Mouse (Mus musculus) cerebellum, postnatal 36 days (tissue): ENCODE measurements around the gene Aga.
A peak's percentile ranks its signal among the peaks of the same experiment; 100 is the strongest.
"Not testable (repeated sequence)": the region's sequence is repeated elsewhere in the genome, so short reads cannot be mapped to it uniquely, and the experiment has no call there.

ENCODE experiments used
- DNase-seq, 2 experiments: peaks; one replicate each; pipeline ENCODE4 v3.0.0; 2021 to 2022; ENCODE audit warnings: mixed read lengths in 2 of 2

The Aga gene

DNA sequence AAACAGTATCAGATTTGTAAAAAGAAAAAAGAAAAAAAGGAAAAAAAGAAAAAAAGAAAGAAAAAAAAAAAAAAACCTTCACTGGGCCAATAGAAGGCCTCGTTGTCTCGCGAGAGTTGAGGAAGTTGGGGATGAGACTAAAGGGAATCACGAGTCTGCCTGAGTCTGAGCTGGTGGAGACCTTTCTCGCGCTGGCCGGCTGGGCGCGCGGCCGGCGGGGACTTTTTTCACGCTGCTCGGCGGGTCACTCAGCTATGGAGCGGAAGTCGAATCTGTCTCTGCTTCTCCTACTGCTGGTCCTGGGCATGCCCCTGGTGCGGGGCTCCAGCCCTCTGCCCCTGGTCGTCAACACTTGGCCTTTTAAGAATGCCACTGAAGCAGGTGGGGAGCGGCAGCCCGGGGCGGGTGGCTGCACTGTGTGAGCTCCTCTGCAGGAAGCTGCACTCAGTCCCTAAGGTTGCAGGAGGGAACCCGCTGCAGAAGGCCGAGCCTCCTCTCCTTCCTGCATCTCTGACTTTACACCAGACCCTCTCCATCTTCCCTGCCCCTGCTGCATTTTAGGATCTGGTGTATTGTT is at the start of gene Aga:
TSS of gene Aga (plus strand) at position 177 of the 577 bp plus-strand sequence.
- peak; percentile 82 to 83 for DNase-seq

DNA sequence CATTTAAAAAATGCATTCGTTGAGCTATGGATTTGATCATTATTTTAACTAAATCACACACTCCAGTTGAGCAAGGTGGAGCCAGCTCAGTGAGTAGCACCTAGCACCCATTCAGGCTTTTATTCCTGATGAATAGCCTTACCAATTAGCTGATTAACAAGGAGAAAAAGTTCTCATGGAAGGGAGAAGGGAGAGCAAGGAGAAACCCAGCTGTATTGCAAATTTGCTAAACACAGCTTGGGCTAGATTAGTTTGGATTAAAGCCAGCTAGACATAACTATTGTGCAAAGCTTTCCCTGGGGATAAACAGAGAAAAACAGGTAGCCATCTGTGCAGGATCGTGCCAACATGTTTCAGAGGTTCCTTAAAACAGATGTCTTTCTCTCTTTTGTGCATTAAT is 22.5 kb upstream of the Aga start:
- DNase-seq, result no peak

GRCm38 (mm10) chr8:53496216-53496615 is 15.3 kb upstream of the Aga start:
- DNase-seq, result no peak

GRCm38 (mm10) chr8:53496885-53497326 is 14.6 kb upstream of the Aga start:
- DNase-seq, result no peak

DNA sequence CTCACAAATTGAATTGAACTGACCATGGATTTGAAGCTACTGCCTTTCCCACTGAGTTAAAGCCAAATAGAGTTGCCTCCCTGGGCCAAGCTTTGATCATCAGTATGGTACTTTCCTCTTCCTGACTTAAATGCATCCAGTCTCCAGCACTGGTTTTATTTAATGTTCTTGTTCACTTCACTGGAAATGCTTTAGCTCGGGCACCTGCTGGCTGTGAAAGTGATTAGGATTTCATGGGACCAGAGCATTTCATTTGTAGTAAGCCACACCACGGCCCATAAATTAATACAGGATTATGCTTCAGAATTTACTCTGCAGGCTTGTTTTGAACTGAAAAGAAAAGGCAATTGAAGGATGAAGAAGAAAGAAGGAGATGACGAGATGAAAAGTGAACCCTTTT is 26.5 kb downstream of the Aga start:
- DNase-seq, result not testable (repeated sequence)

DNA sequence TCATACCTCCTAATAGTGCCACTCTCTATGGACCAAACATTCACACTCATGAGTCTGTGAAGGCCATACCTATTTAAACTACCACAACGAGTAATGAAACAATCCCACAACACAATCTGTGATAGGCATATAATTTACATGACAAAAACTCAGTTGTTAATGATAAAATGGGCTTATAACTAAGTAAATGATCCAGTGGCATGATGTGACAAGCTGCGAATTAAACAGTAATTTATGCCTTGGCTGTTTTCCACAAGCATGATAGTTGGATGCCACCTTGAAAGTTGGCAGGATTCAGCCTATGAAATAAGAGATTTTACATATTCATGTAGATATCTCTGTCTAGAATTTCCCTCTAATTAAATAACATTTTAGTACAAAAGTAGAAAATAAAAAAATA is 28.1 kb downstream of the Aga start:
- DNase-seq, result no peak

DNA sequence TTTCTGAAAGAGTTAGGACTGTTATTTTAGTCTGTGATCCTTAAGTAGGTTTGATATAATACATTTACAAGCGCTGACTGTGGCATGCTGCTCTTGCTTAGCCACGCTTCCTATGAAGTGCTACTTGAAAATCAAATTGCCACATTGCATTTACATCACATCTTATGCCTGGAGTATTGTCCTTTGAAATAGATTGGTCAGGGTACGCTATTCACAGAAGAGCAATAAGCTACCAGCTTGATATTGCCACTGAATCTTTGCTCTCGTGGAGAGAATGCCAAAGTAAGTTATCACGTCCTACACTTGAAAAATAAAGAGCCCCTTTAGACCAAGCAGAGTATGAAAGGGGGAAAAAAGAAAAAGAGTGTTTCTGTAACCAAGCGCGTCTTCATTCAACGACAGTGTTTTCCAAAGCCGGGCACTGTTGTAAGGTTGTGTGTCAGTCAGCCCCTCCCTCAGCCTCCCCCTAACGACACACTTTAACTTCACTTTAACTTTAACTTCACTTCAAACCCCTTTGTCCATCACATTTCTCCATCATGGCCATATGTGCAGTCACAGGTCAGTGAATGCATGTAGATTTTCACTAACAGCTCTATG is 51.0 kb downstream of the Aga start:
- no peak for DNase-seq

DNA sequence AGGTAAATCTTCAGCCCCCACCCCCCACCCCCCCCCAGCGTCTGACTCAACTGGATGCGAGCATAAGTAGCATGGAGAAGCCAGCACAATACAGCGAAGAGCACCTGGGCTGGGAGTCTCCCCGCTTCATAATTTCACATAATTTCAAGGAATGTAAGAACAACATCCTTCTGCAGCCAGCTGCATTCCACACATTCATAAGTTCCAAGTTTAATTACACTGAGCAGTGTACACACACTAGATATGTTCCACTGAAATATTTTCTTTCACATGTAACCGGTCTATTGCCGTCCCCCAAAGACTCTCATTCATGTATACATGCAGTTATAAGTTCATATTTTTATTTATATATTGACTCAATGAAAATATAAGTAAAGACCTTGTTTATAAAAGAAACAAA is 54.7 kb downstream of the Aga start:
- DNase-seq, result no peak
